Mouse (Mus musculus): ENCODE results near the gene Catsperz.

- TF ChIP-seq HCFC1 (IDR thresholded peaks at IDR 0.05; ENCODE audit: borderline replicate concordance, insufficient read depth, low read length) (no peak), ZNF384 (IDR thresholded peaks at IDR 0.05; ENCODE audit: low read depth, low read length) (no peak), ZC3H11A (IDR thresholded peaks at IDR 0.05; ENCODE audit: borderline replicate concordance, low read depth, low read length) (no peak), MAFK (IDR thresholded peaks at IDR 0.05; ENCODE audit: insufficient read depth, low read depth, low read length) (no peak)
Measured at GRCm38 (mm10) chr19:6971644-6972043, 46.5 kb upstream of the Catsperz start.

All from ES-E14 (cell line).